Mouse (Mus musculus): ENCODE measurements at regions not wholly inside any gene's neighbourhood (a gene's known extent, or its start where the extent isn't known, plus 50 kb on each side); places are given as distances from the start of the nearest gene placed in this dataset.

GRCm38 (mm10) chr9:50413514-50414335 lies 69.0 kb upstream of the Rpl10-ps3 start:
- Histone ChIP-seq H3K9ac (replicated peaks) (no peak overlapping the region), H3K4me1 (replicated peaks; ENCODE audit: control insufficient read depth in 2 of 2, insufficient read depth in 2 of 2, low read length in 1 of 2) (peaks cover 0 to 3% of the 10 kb centered on the region in 2 experiments; a peak in 1 of 4 replicates), H3K27me3 (ENCODE audit: control insufficient read depth, insufficient read depth, low read length) (no peaks in the 10 kb centered on the region), H3K9me3 (ENCODE audit: control insufficient read depth, low read length) (no peaks in the 10 kb centered on the region), H3K4me3 (ENCODE audit: insufficient read depth in 1 of 2, low read depth in 2 of 2, low read length in 2 of 2) (no peak overlapping the region), H3K4me2 (ENCODE audit: low read depth) (no peak overlapping the region), H3K27ac (no peak overlapping the region), H3K36me3 (replicated peaks; ENCODE audit: control insufficient read depth, insufficient read depth, low read depth) (no peaks in the 10 kb centered on the region)
- ATAC-seq (ENCODE audit: insufficient read depth) (no peak), DNase-seq (ENCODE audit: low read depth in 3 of 3, low spot score in 3 of 3) (no peak)
- TF ChIP-seq CTCF (IDR thresholded peaks at IDR 0.05; ENCODE audit: low read depth) (no peak), EP300 (IDR thresholded peaks at IDR 0.05; ENCODE audit: low read depth) (no peak)
- WGBS (ENCODE audit: insufficient replicate concordance): 59% methylated on average over 9 of the region's 9 CpGs

DNA sequence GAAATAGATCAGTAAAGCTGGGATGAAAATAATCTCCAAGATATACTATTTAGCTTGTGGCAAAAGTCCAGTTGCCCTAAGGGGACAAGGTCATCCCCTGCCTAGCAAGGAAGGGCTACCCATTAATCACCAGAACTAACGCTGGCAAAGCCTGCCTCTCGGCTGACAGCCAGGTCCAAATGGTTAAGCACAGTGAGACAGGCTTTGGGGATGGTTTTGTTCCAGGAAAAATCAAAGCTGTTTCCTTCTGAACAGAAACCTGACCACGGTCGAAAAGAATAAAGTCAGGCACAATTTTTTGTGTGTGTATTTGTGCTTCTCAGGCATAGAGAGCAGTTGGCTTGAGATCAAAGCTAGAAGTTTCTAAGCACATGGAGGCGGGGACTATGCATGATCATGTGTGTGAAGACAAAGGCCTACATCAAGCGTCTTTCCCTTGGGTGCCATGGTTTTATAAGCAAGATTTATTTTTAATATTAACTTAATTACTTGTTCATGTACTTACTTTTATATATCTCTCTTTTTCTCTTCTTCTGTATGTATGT lies 70.1 kb upstream of the Rpl10-ps3 start:
- Histone ChIP-seq H3K9ac (replicated peaks) (no peak overlapping the region), H3K4me1 (replicated peaks; ENCODE audit: control insufficient read depth in 2 of 2, insufficient read depth in 2 of 2, low read length in 1 of 2) (peaks cover 0 to 3% of the 10 kb centered on the region in 2 experiments; a peak in 1 of 4 replicates), H3K4me3 (ENCODE audit: insufficient read depth in 1 of 2, low read depth in 2 of 2, low read length in 2 of 2) (no peak overlapping the region), H3K9me3 (ENCODE audit: control insufficient read depth, low read length) (no peaks in the 10 kb centered on the region), H3K4me2 (ENCODE audit: low read depth) (no peak overlapping the region), H3K36me3 (replicated peaks; ENCODE audit: control insufficient read depth, insufficient read depth, low read depth) (no peaks in the 10 kb centered on the region), H3K27ac (no peak overlapping the region), H3K27me3 (ENCODE audit: control insufficient read depth, insufficient read depth, low read length) (no peaks in the 10 kb centered on the region)
- 59% methylated on average over 6 of the region's 6 CpGs for WGBS (ENCODE audit: insufficient replicate concordance)
- ATAC-seq (ENCODE audit: insufficient read depth) (no peak), DNase-seq (ENCODE audit: low read depth in 3 of 3, low spot score in 3 of 3) (no peak)
- TF ChIP-seq CTCF (IDR thresholded peaks at IDR 0.05; ENCODE audit: low read depth): no peak
- TF ChIP-seq EP300 (IDR thresholded peaks at IDR 0.05; ENCODE audit: low read depth): no peak

GRCm38 (mm10) chr9:50416677-50417076 lies 71.9 kb upstream of the Rpl10-ps3 start:
- 10% methylated on average over 3 of the region's 3 CpGs for WGBS (ENCODE audit: insufficient replicate concordance)
- Histone ChIP-seq H3K27ac (no peak overlapping the region), H3K9me3 (ENCODE audit: control insufficient read depth, low read length) (no peaks in the 10 kb centered on the region), H3K9ac (replicated peaks) (no peak overlapping the region), H3K4me2 (ENCODE audit: low read depth) (no peak overlapping the region), H3K4me1 (replicated peaks; ENCODE audit: control insufficient read depth in 2 of 2, insufficient read depth in 2 of 2, low read length in 1 of 2) (peaks cover 0 to 3% of the 10 kb centered on the region in 2 experiments; a peak in 1 of 4 replicates), H3K4me3 (ENCODE audit: insufficient read depth in 1 of 2, low read depth in 2 of 2, low read length in 2 of 2) (no peak overlapping the region), H3K27me3 (ENCODE audit: control insufficient read depth, insufficient read depth, low read length) (no peaks in the 10 kb centered on the region), H3K36me3 (replicated peaks; ENCODE audit: control insufficient read depth, insufficient read depth, low read depth) (no peaks in the 10 kb centered on the region)
- TF ChIP-seq CTCF (IDR thresholded peaks at IDR 0.05; ENCODE audit: low read depth): no peak
- TF ChIP-seq EP300 (IDR thresholded peaks at IDR 0.05; ENCODE audit: low read depth): no peak
- no peak for DNase-seq (ENCODE audit: low read depth in 3 of 3, low spot score in 3 of 3)
- no peak for ATAC-seq (ENCODE audit: insufficient read depth)

GRCm38 (mm10) chr9:50421061-50421460 lies 73.3 kb upstream of the Plet1 start:
- no peak for ATAC-seq (ENCODE audit: insufficient read depth)
- Histone ChIP-seq H3K36me3 (replicated peaks; ENCODE audit: control insufficient read depth, insufficient read depth, low read depth) (no peaks in the 10 kb centered on the region), H3K27me3 (ENCODE audit: control insufficient read depth, insufficient read depth, low read length) (no peaks in the 10 kb centered on the region), H3K9me3 (ENCODE audit: control insufficient read depth, low read length) (no peaks in the 10 kb centered on the region), H3K9ac (replicated peaks) (no peak overlapping the region), H3K27ac (no peak overlapping the region), H3K4me2 (ENCODE audit: low read depth) (no peak overlapping the region), H3K4me1 (replicated peaks; ENCODE audit: control insufficient read depth in 2 of 2, insufficient read depth in 2 of 2, low read length in 1 of 2) (peaks cover 0 to 4% of the 10 kb centered on the region in 2 experiments; a peak in 1 of 4 replicates), H3K4me3 (ENCODE audit: insufficient read depth in 1 of 2, low read depth in 2 of 2, low read length in 2 of 2) (no peak overlapping the region)
- WGBS (ENCODE audit: insufficient replicate concordance): 85% methylated on average over 2 of the region's 2 CpGs
- DNase-seq (ENCODE audit: low read depth in 3 of 3, low spot score in 3 of 3): no peak
- no peak for TF ChIP-seq EP300 (IDR thresholded peaks at IDR 0.05; ENCODE audit: low read depth)
- TF ChIP-seq CTCF (IDR thresholded peaks at IDR 0.05; ENCODE audit: low read depth): peak; percentile 73

DNA sequence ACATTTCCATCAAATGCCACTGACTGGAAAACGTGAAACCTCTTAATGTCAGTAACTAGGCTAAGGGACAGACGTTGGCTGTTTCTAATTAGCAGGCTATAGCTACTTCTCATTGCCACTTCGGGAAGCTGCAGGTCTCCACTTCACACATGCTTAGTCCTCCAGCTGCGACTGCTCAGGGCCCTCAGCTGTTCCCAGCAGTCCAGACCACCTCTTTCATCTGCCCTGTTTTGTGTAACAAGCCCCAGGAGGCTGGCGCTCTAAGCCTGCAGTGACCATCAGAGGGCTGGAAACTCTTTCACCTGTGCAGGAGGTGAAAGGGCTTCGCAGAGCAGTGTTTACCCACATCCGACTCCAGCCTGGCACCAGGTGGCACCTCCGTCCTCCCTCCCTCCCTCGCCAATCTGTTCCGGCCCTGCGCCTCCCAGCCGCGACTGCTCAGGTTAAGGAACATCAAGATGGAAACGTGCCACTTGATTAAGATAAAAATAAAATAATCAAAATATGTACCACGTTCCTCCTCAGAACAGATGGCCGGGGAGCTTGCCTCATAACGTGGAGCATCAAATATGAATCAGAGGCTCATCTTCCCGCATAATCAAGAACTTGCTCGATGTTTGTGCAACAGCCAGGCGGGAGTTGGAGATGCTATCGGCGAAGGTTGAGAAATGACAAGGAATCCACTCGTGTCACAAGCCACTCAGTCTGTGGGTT lies 72.6 kb upstream of the Plet1 start:
- no peak for DNase-seq (ENCODE audit: low read depth in 3 of 3, low spot score in 3 of 3)
- Histone ChIP-seq H3K9me3 (ENCODE audit: control insufficient read depth, low read length) (no peaks in the 10 kb centered on the region), H3K4me3 (ENCODE audit: insufficient read depth in 1 of 2, low read depth in 2 of 2, low read length in 2 of 2) (no peak overlapping the region), H3K27ac (no peak overlapping the region), H3K4me1 (replicated peaks; ENCODE audit: control insufficient read depth in 2 of 2, insufficient read depth in 2 of 2, low read length in 1 of 2) (peaks cover 0 to 4% of the 10 kb centered on the region in 2 experiments; a peak in 1 of 4 replicates), H3K27me3 (ENCODE audit: control insufficient read depth, insufficient read depth, low read length) (no peaks in the 10 kb centered on the region), H3K4me2 (ENCODE audit: low read depth) (no peak overlapping the region), H3K9ac (replicated peaks) (no peak overlapping the region), H3K36me3 (replicated peaks; ENCODE audit: control insufficient read depth, insufficient read depth, low read depth) (no peaks in the 10 kb centered on the region)
- no peak for TF ChIP-seq EP300 (IDR thresholded peaks at IDR 0.05; ENCODE audit: low read depth)
- TF ChIP-seq CTCF (IDR thresholded peaks at IDR 0.05; ENCODE audit: low read depth): no peak
- ATAC-seq (ENCODE audit: insufficient read depth): no peak
- WGBS (ENCODE audit: insufficient replicate concordance): 73% methylated on average over 23 of the region's 23 CpGs
